In genomic region chr19:45658556-45659268, GRCm38 (mm10) we compare ENCODE assay signal across 8 mouse cellular contexts. TPM values are rescaled to one million over a fixed set of nuclear protein-coding genes. Genes with fewer than 3 reads are reported as not detected.
DNase-seq lines count a peak whose midpoint lies in the region; ATAC-seq and TF ChIP-seq lines count a peak whose summit lies in the region.

No protein-coding gene starts in this region.

- no peak for DNase-seq in kidney, adult 2 months
- no peak for DNase-seq in kidney, postnatal 4 days
- DNase-seq in R1 (ENCODE audit: low read depth, low spot score) (peak; percentile 22), MN1 (ENCODE audit: low spot score) (no peak)
- no peak for DNase-seq in urinary bladder, postnatal 4 days (ENCODE audit: low spot score in 2 of 2)
- DNase-seq in right cerebral cortex, adult 18-20 months = no peak

- TF ChIP-seq POLR2A in kidney, adult 2 months (IDR thresholded peaks at IDR 0.05; ENCODE audit: low read depth, low read length) = no peak

- TF ChIP-seq CTCF in kidney, adult 2 months (conservative IDR thresholded peaks at IDR 0.05; ENCODE audit: insufficient read depth, insufficient read length, low read depth, low read length) = no peak

- WGBS in kidney, adult 2 months = 63% methylated on average over 10 of the region's 10 CpGs
- WGBS in heart, embryonic 16.5 days = 57% methylated on average over 10 of the region's 10 CpGs
- WGBS in macrophage (ENCODE audit: missing documents) = 60% methylated on average over 9 of the region's 10 CpGs

- H3K9ac ChIP-seq in heart, embryonic 16.5 days (ENCODE audit: low read length) = peak overlapping the region; percentile 89

- no peaks in the 10 kb centered on the region for H3K9me3 ChIP-seq in heart, embryonic 16.5 days (replicated peaks; ENCODE audit: control insufficient read depth, low read length)

- H3K4me2 ChIP-seq in heart, embryonic 16.5 days (ENCODE audit: low read depth, low read length) = peak overlapping the region; percentile 82

- H3K4me3 ChIP-seq in kidney, adult 2 months (ENCODE audit: insufficient read depth, low read depth, low read length) = peak overlapping the region; percentile 89; the same call in 1 of the 2 replicates
- H3K4me3 ChIP-seq in heart, embryonic 16.5 days (ENCODE audit: low read length) = peak overlapping the region; percentile 78
- peak overlapping the region; percentile 48 for H3K4me3 ChIP-seq in macrophage (ENCODE audit: inconsistent target)

- H3K36me3 ChIP-seq in kidney, adult 2 months (ENCODE audit: control insufficient read depth, insufficient read depth, low read length) = no peaks in the 10 kb centered on the region
- no peaks in the 10 kb centered on the region for H3K36me3 ChIP-seq in heart, embryonic 16.5 days (ENCODE audit: control insufficient read depth, insufficient read depth)
- H3K36me3 ChIP-seq in macrophage (ENCODE audit: inconsistent target) = no peaks in the 10 kb centered on the region

- peaks cover 52% of the 10 kb centered on the region for H3K79me2 ChIP-seq in macrophage (ENCODE audit: inconsistent target)

- H3K4me1 ChIP-seq in kidney, adult 2 months (ENCODE audit: control insufficient read depth, insufficient read depth, low read length) = peaks cover 15% of the 10 kb centered on the region
- H3K4me1 ChIP-seq in heart, embryonic 16.5 days (ENCODE audit: control insufficient read depth, insufficient read depth, low read length) = peaks cover 36% of the 10 kb centered on the region

- peak overlapping the region; percentile 45 for H3K27ac ChIP-seq in kidney, adult 2 months (ENCODE audit: insufficient read depth, low read depth, low read length)
- peak overlapping the region; percentile 91 for H3K27ac ChIP-seq in heart, embryonic 16.5 days (ENCODE audit: low read length)
- peak overlapping the region; percentile 40 for H3K27ac ChIP-seq in macrophage

- ATAC-seq in heart, embryonic 16.5 days (replicated peaks; ENCODE audit: extremely low read depth, insufficient read depth, low FRiP score) = no peak

- no peaks in the 10 kb centered on the region for H3K27me3 ChIP-seq in kidney, adult 2 months (replicated peaks; ENCODE audit: control insufficient read depth, insufficient read depth, low read length)
- no peaks in the 10 kb centered on the region for H3K27me3 ChIP-seq in heart, embryonic 16.5 days (ENCODE audit: control insufficient read depth, insufficient read depth, low read length)

RNA-seq across cellular contexts. Expression of gene Fbxw4, which starts 1.4 kb away (rescaled TPM):
- 43.0 and 56.4 TPM in 2 replicates for polyA plus RNA-seq in kidney, adult 2 months (2012; rRNA removed)
- 4.5 and 7.1 TPM in 2 replicates for polyA plus RNA-seq in heart, embryonic 16.5 days (2015; fragmentation: Nextera tagmentation; extraction: Ambion mirVana)
- 100 to 1,000 TPM in 3 of 26 experiments, 10 to 100 TPM in 23; 20.5 to 114 (median 83.3) TPM for total RNA-seq in macrophage (2018; cell fraction: chromatin; rRNA removed)
- 10 to 100 TPM; 23.9 to 56.7 (median 42.6) TPM for total RNA-seq in macrophage (2018; cell fraction: cytosol; rRNA removed)
- total RNA-seq in macrophage (2018; cell fraction: nucleus; rRNA removed) = 10 to 100 TPM; 19.8 to 71.1 (median 51.0) TPM
- polyA plus RNA-seq in macrophage (2018) = 18.7 to 53.4 TPM (median 32.9 TPM) in 3 replicates

Comparison
In these comparisons a context has a peak if more than half of its experiments do, and no peak if none do; other contexts are left out.
1. H3K27ac ChIP-seq: peak in every context shown above with its lines; median percentile 91 in heart, embryonic 16.5 days; 45 in kidney, adult 2 months; 40 in macrophage.